Mouse (Mus musculus): Measurements from ENCODE around the gene Ssbp2. TPM values are rescaled to one million over a fixed set of nuclear protein-coding genes. Genes with fewer than 3 reads are reported as not detected.

The Ssbp2 gene
- polyA plus RNA-seq, 1 experiment = 18.1 TPM

DNA sequence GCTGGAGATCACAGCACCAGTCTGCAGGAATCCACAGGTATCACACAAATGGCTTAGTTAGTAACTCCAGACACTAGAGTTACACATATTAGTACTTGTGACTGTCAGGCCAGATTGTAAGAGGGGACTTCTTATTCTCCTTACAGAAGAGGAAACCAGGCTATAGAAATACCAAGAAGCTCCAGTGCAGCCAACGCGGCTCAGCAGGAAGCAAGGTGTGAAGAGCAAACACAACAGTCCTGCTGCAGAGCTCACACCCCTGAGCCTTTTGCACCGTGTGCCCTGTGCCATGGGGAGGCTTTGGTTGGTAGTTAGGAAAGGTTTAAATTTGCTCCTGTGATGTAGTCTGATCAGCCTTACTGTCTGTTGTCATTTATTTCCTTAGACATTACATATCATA, 37.0 kb downstream of the Ssbp2 start:
- TF ChIP-seq CTCF (conservative IDR thresholded peaks at IDR 0.05; ENCODE audit: insufficient read depth, insufficient read length, low read depth, low read length) (no peak), POLR2A (IDR thresholded peaks at IDR 0.05; ENCODE audit: low read depth, low read length) (no peak)
- WGBS = 44% methylated on average over 3 of the region's 3 CpGs
- H3K4me3 ChIP-seq (ENCODE audit: insufficient read depth, low read depth, low read length) = no peak overlapping the region
- H3K27ac ChIP-seq (ENCODE audit: insufficient read depth, low read depth, low read length) = no peak overlapping the region
- H3K4me1 ChIP-seq (ENCODE audit: control insufficient read depth, insufficient read depth, low read length) = no peaks in the 10 kb centered on the region
- no peak for DNase-seq
- H3K27me3 ChIP-seq (replicated peaks; ENCODE audit: control insufficient read depth, insufficient read depth, low read length) = no peaks in the 10 kb centered on the region
- no peaks in the 10 kb centered on the region for H3K36me3 ChIP-seq (ENCODE audit: control insufficient read depth, insufficient read depth, low read length)

DNA sequence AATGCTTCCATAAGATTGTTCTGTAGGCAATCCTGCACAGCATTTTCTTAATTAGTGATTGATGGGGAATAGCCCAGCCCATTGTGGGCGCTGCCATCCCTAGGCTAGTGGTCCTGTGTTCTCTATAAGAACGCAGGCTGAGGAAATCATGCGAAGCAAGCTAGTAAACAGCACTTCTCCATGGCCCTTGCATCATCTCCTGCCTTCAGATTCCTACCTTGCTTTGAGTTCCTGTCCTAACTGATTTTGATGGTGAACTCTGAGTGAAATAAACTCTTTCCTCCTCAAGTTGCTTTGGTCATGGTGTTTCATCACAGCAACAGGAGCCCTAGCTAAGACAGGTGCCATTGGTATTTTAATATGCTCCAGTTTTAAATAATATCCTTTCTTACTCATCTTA, 41.7 kb downstream of the Ssbp2 start:
- no peak for DNase-seq
- Histone ChIP-seq H3K36me3 (ENCODE audit: control insufficient read depth, insufficient read depth, low read length) (no peaks in the 10 kb centered on the region), H3K27ac (ENCODE audit: insufficient read depth, low read depth, low read length) (no peak overlapping the region), H3K4me1 (ENCODE audit: control insufficient read depth, insufficient read depth, low read length) (no peaks in the 10 kb centered on the region), H3K27me3 (replicated peaks; ENCODE audit: control insufficient read depth, insufficient read depth, low read length) (no peaks in the 10 kb centered on the region), H3K4me3 (ENCODE audit: insufficient read depth, low read depth, low read length) (no peak overlapping the region)
- WGBS = 91% methylated on average over 3 of the region's 3 CpGs
- TF ChIP-seq CTCF (conservative IDR thresholded peaks at IDR 0.05; ENCODE audit: insufficient read depth, insufficient read length, low read depth, low read length) = no peak
- no peak for TF ChIP-seq POLR2A (IDR thresholded peaks at IDR 0.05; ENCODE audit: low read depth, low read length)

DNA sequence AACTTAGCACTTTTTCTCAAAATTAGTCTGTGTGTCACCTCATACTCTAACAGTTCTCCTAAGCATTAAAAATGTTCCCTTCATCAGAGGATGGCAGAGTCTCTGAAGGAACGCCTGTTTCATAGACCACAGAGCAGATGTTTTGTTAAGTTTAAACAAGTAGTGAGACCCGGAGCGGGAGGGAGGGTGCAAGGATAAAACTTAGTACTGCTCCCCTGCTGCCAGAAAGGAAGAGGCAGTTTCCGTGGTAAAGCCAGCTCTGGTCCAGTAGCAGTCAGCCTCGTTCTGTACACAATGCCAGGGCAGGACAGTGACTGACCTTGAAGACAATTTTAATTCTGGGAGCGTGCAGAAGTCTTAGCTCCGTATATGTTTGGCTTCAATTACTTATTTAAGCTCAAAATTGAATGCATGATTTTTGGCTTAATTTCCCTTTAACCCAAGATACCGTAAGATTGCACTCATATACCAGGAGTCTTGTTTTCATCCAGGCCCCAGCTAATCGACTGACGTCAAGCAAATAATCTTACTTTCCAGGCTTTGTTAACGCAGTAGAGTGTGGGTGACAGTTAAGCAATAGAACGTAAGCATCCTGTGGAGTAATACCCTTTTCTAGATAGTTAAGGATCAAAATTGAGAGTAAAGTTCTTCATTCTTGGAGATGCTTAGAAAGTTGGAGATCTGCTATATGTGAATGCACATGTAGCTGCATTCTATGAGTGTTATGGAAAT, 42.7 kb downstream of the Ssbp2 start:
- no peak overlapping the region for H3K27ac ChIP-seq (ENCODE audit: insufficient read depth, low read depth, low read length)
- H3K36me3 ChIP-seq (ENCODE audit: control insufficient read depth, insufficient read depth, low read length) = no peaks in the 10 kb centered on the region
- no peak for DNase-seq
- no peaks in the 10 kb centered on the region for H3K4me1 ChIP-seq (ENCODE audit: control insufficient read depth, insufficient read depth, low read length)
- no peak overlapping the region for H3K4me3 ChIP-seq (ENCODE audit: insufficient read depth, low read depth, low read length)
- no peaks in the 10 kb centered on the region for H3K27me3 ChIP-seq (replicated peaks; ENCODE audit: control insufficient read depth, insufficient read depth, low read length)
- TF ChIP-seq CTCF (conservative IDR thresholded peaks at IDR 0.05; ENCODE audit: insufficient read depth, insufficient read length, low read depth, low read length) = no peak
- no peak for TF ChIP-seq POLR2A (IDR thresholded peaks at IDR 0.05; ENCODE audit: low read depth, low read length)
- 71% methylated on average over 12 of the region's 12 CpGs for WGBS

DNA sequence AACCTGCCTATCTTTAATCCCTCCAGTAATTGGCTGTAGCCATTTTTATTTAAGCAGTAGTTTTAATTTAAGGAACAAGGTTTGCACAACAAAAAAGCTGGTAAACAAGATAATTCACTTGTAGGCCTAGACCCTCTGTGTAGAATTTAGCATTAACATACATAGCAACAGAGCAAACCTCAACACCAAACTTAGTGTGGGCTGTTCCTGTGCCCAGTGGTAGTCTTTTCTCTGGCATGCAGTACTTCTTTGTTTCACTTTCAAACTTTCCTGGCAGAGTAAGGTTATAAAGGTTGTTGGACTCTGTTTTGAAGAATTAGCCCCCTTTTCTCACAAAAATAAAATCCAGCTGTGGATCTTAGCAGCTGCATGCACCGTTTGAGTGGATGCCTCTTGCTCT, 48.9 kb downstream of the Ssbp2 start:
- 43% methylated on average over 1 of the region's 1 CpGs for WGBS
- no peaks in the 10 kb centered on the region for H3K36me3 ChIP-seq (ENCODE audit: control insufficient read depth, insufficient read depth, low read length)
- DNase-seq = no peak
- no peaks in the 10 kb centered on the region for H3K4me1 ChIP-seq (ENCODE audit: control insufficient read depth, insufficient read depth, low read length)
- TF ChIP-seq CTCF (conservative IDR thresholded peaks at IDR 0.05; ENCODE audit: insufficient read depth, insufficient read length, low read depth, low read length) = no peak
- no peak for TF ChIP-seq POLR2A (IDR thresholded peaks at IDR 0.05; ENCODE audit: low read depth, low read length)
- H3K4me3 ChIP-seq (ENCODE audit: insufficient read depth, low read depth, low read length) = no peak overlapping the region
- no peak overlapping the region for H3K27ac ChIP-seq (ENCODE audit: insufficient read depth, low read depth, low read length)
- H3K27me3 ChIP-seq (replicated peaks; ENCODE audit: control insufficient read depth, insufficient read depth, low read length) = no peaks in the 10 kb centered on the region

DNA sequence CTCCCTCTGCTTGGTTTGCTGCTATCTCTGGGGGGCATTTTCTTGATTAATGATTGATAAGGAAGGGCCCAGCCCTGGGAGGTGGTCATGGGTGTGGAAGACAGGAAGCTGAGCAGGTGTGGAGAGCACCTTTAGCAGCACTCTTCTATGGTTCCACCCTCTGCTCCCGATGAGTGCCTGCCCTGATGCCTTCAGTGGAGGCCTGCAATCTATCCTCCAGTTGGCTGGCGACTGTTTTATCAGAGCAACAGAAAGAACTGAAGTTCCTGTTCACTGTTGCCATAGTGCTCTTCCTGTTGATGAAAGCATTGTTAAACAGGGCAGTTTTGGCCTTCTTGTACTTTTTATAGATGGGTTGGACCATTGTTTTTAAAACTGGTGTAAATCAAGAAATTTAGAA, 49.4 kb downstream of the Ssbp2 start:
- 35% methylated on average over 2 of the region's 2 CpGs for WGBS
- Histone ChIP-seq H3K4me1 (ENCODE audit: control insufficient read depth, insufficient read depth, low read length) (no peaks in the 10 kb centered on the region), H3K27me3 (replicated peaks; ENCODE audit: control insufficient read depth, insufficient read depth, low read length) (no peaks in the 10 kb centered on the region), H3K27ac (ENCODE audit: insufficient read depth, low read depth, low read length) (no peak overlapping the region), H3K4me3 (ENCODE audit: insufficient read depth, low read depth, low read length) (no peak overlapping the region), H3K36me3 (ENCODE audit: control insufficient read depth, insufficient read depth, low read length) (no peaks in the 10 kb centered on the region)
- TF ChIP-seq CTCF (conservative IDR thresholded peaks at IDR 0.05; ENCODE audit: insufficient read depth, insufficient read length, low read depth, low read length) (no peak), POLR2A (IDR thresholded peaks at IDR 0.05; ENCODE audit: low read depth, low read length) (no peak)
- no peak for DNase-seq

DNA sequence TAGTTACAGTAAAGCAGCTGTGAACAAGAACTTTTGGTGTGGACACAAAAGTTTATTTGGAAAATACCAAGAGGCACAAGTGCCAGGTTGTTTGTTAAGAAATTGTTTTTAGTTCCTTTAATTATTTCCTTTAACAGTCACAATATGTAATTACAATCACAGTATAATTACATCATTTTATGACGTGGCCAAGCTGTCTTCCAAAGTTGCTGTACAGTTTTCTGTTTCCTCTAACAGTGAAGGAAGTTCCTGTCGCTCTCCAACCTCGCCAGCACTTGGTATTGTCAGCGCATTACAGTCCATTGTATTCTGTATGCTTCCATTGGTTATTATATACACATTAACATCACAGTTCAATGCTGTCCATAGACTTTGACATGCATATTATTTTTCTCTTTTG, 54.9 kb downstream of the Ssbp2 start:
- no peak for DNase-seq
- H3K4me1 ChIP-seq (ENCODE audit: control insufficient read depth, insufficient read depth, low read length) = no peaks in the 10 kb centered on the region
- 74% methylated on average over 4 of the region's 4 CpGs for WGBS
- H3K36me3 ChIP-seq (ENCODE audit: control insufficient read depth, insufficient read depth, low read length) = no peaks in the 10 kb centered on the region
- no peaks in the 10 kb centered on the region for H3K27me3 ChIP-seq (replicated peaks; ENCODE audit: control insufficient read depth, insufficient read depth, low read length)
- H3K27ac ChIP-seq (ENCODE audit: insufficient read depth, low read depth, low read length) = no peak overlapping the region
- TF ChIP-seq CTCF (conservative IDR thresholded peaks at IDR 0.05; ENCODE audit: insufficient read depth, insufficient read length, low read depth, low read length) (no peak), POLR2A (IDR thresholded peaks at IDR 0.05; ENCODE audit: low read depth, low read length) (no peak)
- H3K4me3 ChIP-seq (ENCODE audit: insufficient read depth, low read depth, low read length) = no peak overlapping the region

DNA sequence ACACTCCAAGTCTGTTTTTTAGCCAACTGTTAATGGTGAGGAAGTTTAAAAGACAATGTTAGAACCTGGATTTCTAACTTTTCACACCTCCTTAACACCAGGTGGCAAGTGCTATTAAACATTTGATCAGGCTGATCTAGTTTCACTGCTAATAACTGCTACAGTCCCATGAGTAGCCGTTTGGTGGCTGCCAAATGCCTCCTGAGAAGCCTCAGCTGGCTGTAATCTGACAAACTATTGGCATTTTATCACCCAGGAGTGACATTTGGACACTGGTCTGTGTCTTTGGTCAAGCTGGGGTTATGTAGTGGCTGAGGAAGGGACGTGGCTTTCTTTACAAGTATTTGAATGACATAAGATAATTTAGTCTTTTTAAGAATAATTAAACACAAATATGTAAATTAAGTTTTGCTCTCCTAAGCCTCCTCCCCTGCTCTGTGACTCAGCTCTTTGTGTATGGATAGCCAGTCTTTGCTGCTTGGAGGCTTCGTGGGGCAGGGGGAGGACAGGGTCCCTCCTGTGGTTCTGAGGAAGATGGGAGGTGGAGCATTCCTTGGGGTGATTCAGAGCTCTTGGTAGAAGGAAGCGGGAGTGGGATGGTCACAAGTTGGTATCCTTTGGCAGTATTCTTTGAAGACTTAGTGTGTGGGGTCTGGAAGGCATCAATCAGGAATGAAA, 60.1 kb downstream of the Ssbp2 start:
- H3K4me1 ChIP-seq (ENCODE audit: control insufficient read depth, insufficient read depth, low read length) = peaks cover 3% of the 10 kb centered on the region; the same call in 1 of the 2 replicates
- H3K27ac ChIP-seq (ENCODE audit: insufficient read depth, low read depth, low read length) = no peak overlapping the region
- H3K4me3 ChIP-seq (ENCODE audit: insufficient read depth, low read depth, low read length) = no peak overlapping the region
- DNase-seq = no peak
- H3K36me3 ChIP-seq (ENCODE audit: control insufficient read depth, insufficient read depth, low read length) = no peaks in the 10 kb centered on the region
- H3K27me3 ChIP-seq (replicated peaks; ENCODE audit: control insufficient read depth, insufficient read depth, low read length) = no peaks in the 10 kb centered on the region
- TF ChIP-seq POLR2A (IDR thresholded peaks at IDR 0.05; ENCODE audit: low read depth, low read length) (no peak), CTCF (conservative IDR thresholded peaks at IDR 0.05; ENCODE audit: insufficient read depth, insufficient read length, low read depth, low read length) (no peak)
- WGBS = 34% methylated on average over 4 of the region's 4 CpGs

Data from kidney, adult 2 months (tissue).